Mouse (Mus musculus) CH12.LX (cell line): ENCODE measurements at regions not wholly inside any gene's neighbourhood (a gene's known extent, or its start where the extent isn't known, plus 50 kb on each side); places are given as distances from the start of the nearest gene placed in this dataset.

Source experiments
- DNase-seq: peaks from one replicate; pipeline ENCODE4 v3.0.0-alpha.2; 2013; ENCODE audit errors: extremely low read depth
- H3K27ac ChIP-seq: 2 replicates; pipeline ENCODE4 v1.5.1; 2012; ENCODE audit warnings: low read depth, mild to moderate bottlenecking, control low read depth, moderate library complexity; ENCODE audit not compliant: insufficient read depth
- H3K27me3 ChIP-seq: replicated peaks from 2 replicates; pipeline ENCODE3; 2012; ENCODE audit warnings: inconsistent platforms
- H3K36me3 ChIP-seq, 2 experiments: replicated peaks in 1 of 2; 2 replicates each; pipeline versions ENCODE3 to v1.6.1; 2012; ENCODE audit warnings: inconsistent platforms in 1 of 2, low read length in 1 of 2, mild to moderate bottlenecking in 1 of 2, mixed read lengths in 1 of 2, moderate library complexity in 1 of 2; ENCODE audit not compliant: control insufficient read depth in 1 of 2, insufficient read depth in 1 of 2
- H3K4me1 ChIP-seq, 2 experiments: 2 replicates each; pipeline ENCODE4 v1.6.1; 2012; ENCODE audit warnings: inconsistent platforms in 1 of 2, moderate library complexity in 1 of 2; ENCODE audit not compliant: insufficient read depth in 2 of 2, control insufficient read depth in 1 of 2
- H3K4me2 ChIP-seq: 2 replicates; pipeline ENCODE4 v1.6.1; 2012; ENCODE audit warnings: low read depth, mild to moderate bottlenecking, control low read depth; ENCODE audit not compliant: poor library complexity, insufficient read depth, severe bottlenecking
- H3K4me3 ChIP-seq, 3 experiments: fragments of 150-350 bp in 1 of 3; sonication (generic) in 1 of 3; replicated peaks in 1 of 3; 2 replicates each; pipeline versions ENCODE3 to v1.5.1; 2011 to 2012; ENCODE audit warnings: low read depth in 2 of 3, low read length in 2 of 3, mild to moderate bottlenecking in 2 of 3, moderate library complexity in 2 of 3, control low read depth in 1 of 3, improper control_type of control experiment in 1 of 3, inconsistent platforms in 1 of 3, mixed read lengths in 1 of 3; ENCODE audit not compliant: poor library complexity in 1 of 3
- H3K79me2 ChIP-seq: replicated peaks from 2 replicates; pipeline ENCODE4 v1.6.1; 2012; ENCODE audit warnings: mild to moderate bottlenecking, moderate library complexity; ENCODE audit not compliant: control insufficient read depth, poor library complexity, insufficient read depth, severe bottlenecking; ENCODE audit errors: extremely low read depth
- H3K9ac ChIP-seq: 2 replicates; pipeline ENCODE4 v1.6.1; 2012; ENCODE audit warnings: low read depth, mild to moderate bottlenecking, control low read depth, moderate library complexity; ENCODE audit not compliant: insufficient read depth
- H3K9me3 ChIP-seq: replicated peaks from 2 replicates; pipeline ENCODE3; 2012; ENCODE audit warnings: low read length, inconsistent platforms, mixed read lengths
- BHLHE40 ChIP-seq: IDR thresholded peaks from 2 replicates; pipeline ENCODE4 v1.6.1; 2011; ENCODE audit warnings: mild to moderate bottlenecking, low read depth, low read length, improper control_type of control experiment
- CHD1 ChIP-seq: IDR thresholded peaks from 2 replicates; pipeline ENCODE4 v1.6.1; 2012; ENCODE audit warnings: low read depth, low read length, improper control_type of control experiment, inconsistent platforms
- CTCF ChIP-seq, 2 experiments: IDR thresholded peaks in 1 of 2; conservative IDR thresholded peaks in 1 of 2; 2 replicates each; pipeline ENCODE4 v1.5.1; 2011 to 2012; ENCODE audit warnings: low read depth in 2 of 2, low read length in 2 of 2, improper control_type of control experiment in 1 of 2, inconsistent platforms in 1 of 2, mild to moderate bottlenecking in 1 of 2, moderate library complexity in 1 of 2
- E2F4 ChIP-seq: IDR thresholded peaks from 2 replicates; pipeline ENCODE4 v1.6.1; 2011; ENCODE audit warnings: low read depth, low read length, improper control_type of control experiment; ENCODE audit not compliant: insufficient replicate concordance
- EP300 ChIP-seq: IDR thresholded peaks from 2 replicates; pipeline ENCODE4 v1.6.1; 2011; ENCODE audit warnings: low read length, improper control_type of control experiment
- HCFC1 ChIP-seq: IDR thresholded peaks from 2 replicates; pipeline ENCODE4 v1.6.1; 2012; ENCODE audit warnings: low read depth, mild to moderate bottlenecking, inconsistent platforms, low read length, improper control_type of control experiment
- JUN ChIP-seq: IDR thresholded peaks from 2 replicates; pipeline ENCODE4 v1.6.1; 2011; ENCODE audit warnings: low read depth, mild to moderate bottlenecking, low read length, improper control_type of control experiment, moderate library complexity; ENCODE audit not compliant: insufficient read depth
- JUND ChIP-seq: conservative IDR thresholded peaks from 2 replicates; pipeline ENCODE4 v1.6.1; 2011; ENCODE audit warnings: low read depth, low read length, improper control_type of control experiment
- KAT2A ChIP-seq: IDR thresholded peaks from 2 replicates; pipeline ENCODE4 v1.6.1; 2012; ENCODE audit warnings: low read length, improper control_type of control experiment, inconsistent platforms; ENCODE audit not compliant: insufficient replicate concordance
- MAX ChIP-seq: IDR thresholded peaks from 2 replicates; pipeline ENCODE4 v1.6.1; 2011; ENCODE audit warnings: low read length, improper control_type of control experiment
- NELFE ChIP-seq: IDR thresholded peaks from 2 replicates; pipeline ENCODE4 v1.6.1; 2011; ENCODE audit warnings: low read depth, low read length, improper control_type of control experiment
- POLR2AphosphoS2 ChIP-seq: IDR thresholded peaks from 2 replicates; pipeline ENCODE4 v1.6.1; 2011; ENCODE audit warnings: low read depth, low read length, improper control_type of control experiment
- RAD21 ChIP-seq: IDR thresholded peaks from 2 replicates; pipeline ENCODE4 v1.6.1; 2011; ENCODE audit warnings: low read depth, mild to moderate bottlenecking, low read length, improper control_type of control experiment, moderate library complexity
- SIN3A ChIP-seq: IDR thresholded peaks from 2 replicates; pipeline ENCODE4 v1.6.1; 2012; ENCODE audit warnings: low read length, improper control_type of control experiment, inconsistent platforms
- TCF12 ChIP-seq: IDR thresholded peaks from 2 replicates; pipeline ENCODE4 v1.6.1; 2014; ENCODE audit warnings: low read depth, mild to moderate bottlenecking, inconsistent platforms, low read length, improper control_type of control experiment
- USF1 ChIP-seq: IDR thresholded peaks from 2 replicates; pipeline ENCODE4 v1.6.1; 2014; ENCODE audit warnings: low read depth, mild to moderate bottlenecking, inconsistent platforms, low read length, improper control_type of control experiment
- ZC3H11A ChIP-seq: IDR thresholded peaks from 2 replicates; pipeline ENCODE4 v1.6.1; 2012; ENCODE audit warnings: low read depth, mild to moderate bottlenecking, inconsistent platforms, low read length, improper control_type of control experiment
- ZKSCAN1 ChIP-seq: IDR thresholded peaks from 2 replicates; pipeline ENCODE4 v1.6.1; 2012; ENCODE audit warnings: low read depth, inconsistent platforms, low read length, improper control_type of control experiment, borderline replicate concordance
- ZMIZ1 ChIP-seq: IDR thresholded peaks from 2 replicates; pipeline ENCODE4 v1.6.1; 2012; ENCODE audit warnings: low read depth, mild to moderate bottlenecking, inconsistent platforms, low read length, improper control_type of control experiment
- ZNF384 ChIP-seq: IDR thresholded peaks from 2 replicates; pipeline ENCODE4 v1.6.1; 2012; ENCODE audit warnings: low read depth, low read length, improper control_type of control experiment, inconsistent platforms
- dilution Hi-C: fragments of 300-500 bp; cut with MboI; formaldehyde crosslinking; loops from 2 replicates; pipeline ENCODE4 v1.14.3; 2020; ENCODE audit warnings: low sequenced_read_pairs; ENCODE audit not compliant: extremely low pct_unique_long_range_greater_than_20kb, extremely low pct_ligation_motif_present
- in situ Hi-C: fragments of 300-500 bp; cut with MboI; formaldehyde crosslinking; loops from 3 replicates; pipeline ENCODE4 v1.14.3; 2019; ENCODE audit warnings: low sequenced_read_pairs, low pct_ligation_motif_present, low pct_unique_long_range_greater_than_20kb, mixed read lengths

DNA sequence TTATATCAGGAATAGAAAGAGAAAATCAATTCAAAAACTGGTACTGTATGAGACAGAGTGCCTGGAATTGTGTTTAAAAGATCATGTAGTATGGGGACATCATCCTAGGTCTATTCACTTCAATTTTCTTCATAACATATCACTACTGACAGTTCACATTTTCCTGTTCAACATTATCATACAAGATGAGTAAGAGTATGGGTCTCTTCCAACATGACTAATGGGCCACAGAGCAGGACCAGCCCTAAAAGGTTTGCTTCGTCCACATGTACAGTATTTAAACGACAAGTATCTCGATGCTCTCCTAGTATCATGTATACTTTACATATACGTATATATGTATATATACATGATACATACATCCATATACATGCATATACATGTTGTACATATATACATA, 164.8 kb upstream of the Atp1b1 start:
- H3K4me1 ChIP-seq: no peaks in the 10 kb centered on the region
- H3K27me3 ChIP-seq: no peaks in the 10 kb centered on the region
- TF ChIP-seq NELFE (no peak), ZKSCAN1 (no peak), MAX (no peak), BHLHE40 (no peak), JUND (no peak), TCF12 (no peak), EP300 (no peak), CTCF (conservative IDR thresholded peaks at IDR 0.05 in 1 of 2, IDR thresholded peaks at IDR 0.05 in 1 of 2; ENCODE audit: low read depth in 2 of 2, low read length in 2 of 2) (no peak), ZNF384 (no peak), POLR2AphosphoS2 (no peak), KAT2A (no peak), ZMIZ1 (no peak), ZC3H11A (no peak)
- no peak for DNase-seq
- H3K36me3 ChIP-seq: no peaks in the 10 kb centered on the region
- H3K4me2 ChIP-seq: no peak overlapping the region
- H3K4me3 ChIP-seq: no peak overlapping the region
- no peak overlapping the region for H3K27ac ChIP-seq
- H3K9me3 ChIP-seq: peaks cover 4% of the 10 kb centered on the region
- no peak overlapping the region for H3K9ac ChIP-seq
- in situ Hi-C loops (no loop called here), dilution Hi-C loops (no loop called here)
- H3K79me2 ChIP-seq: no peaks in the 10 kb centered on the region

DNA sequence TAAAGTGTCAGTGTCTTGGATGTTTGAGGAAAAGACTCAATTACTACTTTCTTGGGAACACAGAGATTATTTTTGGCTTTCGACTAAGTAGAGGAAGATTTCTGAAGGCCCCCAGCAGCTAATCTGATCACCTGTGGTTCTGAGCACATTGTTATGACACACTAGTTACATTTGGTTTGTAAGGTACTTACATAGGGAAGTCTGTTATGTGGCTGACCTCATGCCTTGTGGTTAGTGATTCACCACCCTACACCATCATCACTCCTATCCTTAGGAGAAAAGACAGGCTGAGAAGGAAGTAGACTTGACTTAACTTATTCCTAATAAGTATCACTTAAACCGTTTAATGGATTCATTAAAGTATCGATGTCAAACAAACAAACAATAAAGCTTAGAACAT, 164.3 kb upstream of the Atp1b1 start:
- dilution Hi-C loops (no loop called here), in situ Hi-C loops (no loop called here)
- Histone ChIP-seq H3K4me2 (no peak overlapping the region), H3K27ac (no peak overlapping the region), H3K36me3 (no peaks in the 10 kb centered on the region), H3K79me2 (no peaks in the 10 kb centered on the region), H3K9me3 (peaks cover 4% of the 10 kb centered on the region), H3K4me3 (no peak overlapping the region), H3K27me3 (no peaks in the 10 kb centered on the region)
- DNase-seq: no peak
- TF ChIP-seq USF1: no peak
- TF ChIP-seq, all 38 proteins: peak for 0
- H3K9ac ChIP-seq: no peak overlapping the region
- H3K4me1 ChIP-seq: no peaks in the 10 kb centered on the region

DNA sequence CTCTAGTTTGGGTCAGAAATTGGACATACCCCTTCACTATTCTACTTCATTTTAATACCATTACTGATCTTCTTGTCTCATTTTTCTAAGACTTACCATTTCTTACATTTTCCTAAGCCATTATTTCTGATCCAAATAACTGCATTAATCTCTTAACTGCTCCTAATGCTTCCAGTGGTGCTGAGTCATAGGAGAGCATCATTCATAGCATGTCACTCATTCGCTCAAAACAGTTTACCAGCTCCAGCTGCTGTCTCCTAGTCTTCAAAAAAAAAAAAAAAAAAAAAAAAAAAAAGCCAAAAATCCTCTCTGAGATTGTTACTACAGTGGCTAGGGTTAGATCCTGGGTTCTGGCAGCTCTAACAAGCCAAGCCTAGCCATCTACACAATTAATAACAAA, 162.0 kb upstream of the Atp1b1 start:
- H3K4me2 ChIP-seq: no peak overlapping the region
- H3K4me3 ChIP-seq: no peak overlapping the region
- H3K27me3 ChIP-seq: no peaks in the 10 kb centered on the region
- no peak for DNase-seq
- dilution Hi-C loops: no loop called here
- in situ Hi-C loops: no loop called here
- H3K36me3 ChIP-seq: no peaks in the 10 kb centered on the region
- H3K4me1 ChIP-seq: no peaks in the 10 kb centered on the region
- no peak overlapping the region for H3K27ac ChIP-seq
- H3K9ac ChIP-seq: no peak overlapping the region
- TF ChIP-seq RAD21: no peak
- no peak for TF ChIP-seq CHD1
- TF ChIP-seq EP300: no peak
- no peak for TF ChIP-seq TCF12
- TF ChIP-seq JUN: no peak
- TF ChIP-seq NELFE: no peak
- no peak for TF ChIP-seq BHLHE40
- no peak for TF ChIP-seq HCFC1
- no peak for TF ChIP-seq POLR2AphosphoS2
- TF ChIP-seq E2F4: no peak
- TF ChIP-seq SIN3A: no peak
- H3K79me2 ChIP-seq: no peaks in the 10 kb centered on the region
- H3K9me3 ChIP-seq: peaks cover 4% of the 10 kb centered on the region
